Mouse (Mus musculus) right cerebral cortex, adult 2 months (tissue): ENCODE data around the gene Pacsin3.
A peak's percentile ranks its signal among the peaks of the same experiment; 100 is the strongest.
"Not testable (repeated sequence)": the region's sequence is repeated elsewhere in the genome, so short reads cannot be mapped to it uniquely, and the experiment has no call there.

Experiments used
- DNase-seq, 2 experiments: peaks; one replicate each; pipeline ENCODE4 v3.0.0; 2021 to 2022; ENCODE audit warnings: low spot score in 2 of 2

The Pacsin3 gene

DNA sequence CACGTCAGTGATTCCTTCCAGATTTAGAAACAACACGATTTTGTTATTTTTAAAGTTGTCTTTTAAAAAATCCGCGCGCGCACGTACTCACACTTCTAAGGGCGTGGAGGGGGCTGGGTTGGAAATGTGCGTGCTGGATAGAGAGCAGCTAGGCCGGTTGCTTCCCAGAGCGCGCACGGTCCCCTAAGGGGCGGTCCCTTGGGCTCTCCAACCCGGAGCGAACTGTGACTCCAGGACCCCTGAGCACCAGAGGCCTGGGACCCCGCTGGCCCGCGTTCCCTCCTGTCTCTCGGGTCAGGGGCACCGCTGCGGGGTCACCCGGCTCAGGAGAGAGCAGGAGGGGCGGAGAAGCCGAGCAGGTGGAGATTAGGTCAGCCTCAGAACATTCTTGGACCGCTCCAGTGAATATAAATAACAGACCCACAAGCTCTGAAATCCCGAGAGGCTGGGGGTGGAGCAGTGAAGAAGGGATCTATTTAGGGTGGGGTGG, at the start of gene Pacsin3:
Pacsin3 (plus strand) TSS at position 294 of the 490 bp plus-strand sequence.
- DNase-seq, result peak; percentile 46 to 53

GRCm38 (mm10) chr2:91206254-91206775, 49.4 kb upstream of the Pacsin3 start:
- no peak for DNase-seq

DNA sequence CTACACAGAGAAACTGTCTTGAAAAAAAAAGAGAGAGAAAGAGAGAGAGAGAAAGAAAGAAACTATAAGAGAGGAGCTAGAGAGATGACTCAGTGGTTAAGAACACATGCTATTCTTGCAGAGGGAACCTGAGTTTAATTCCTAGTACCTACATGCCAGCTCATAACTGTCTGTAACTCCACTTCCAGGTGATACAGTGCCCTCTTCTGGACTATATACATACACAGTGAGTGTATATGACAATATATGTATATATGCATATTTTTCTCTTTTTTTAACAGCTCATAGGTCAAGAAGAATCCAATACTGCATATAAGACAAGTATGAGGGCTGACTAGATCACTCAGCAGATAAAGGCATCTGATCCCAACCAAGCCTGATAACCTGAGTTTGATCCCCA, 42.4 kb upstream of the Pacsin3 start:
- DNase-seq, result no peak

- no peak for DNase-seq
These were observed 38.7 kb upstream of the Pacsin3 start for GRCm38 (mm10) chr2:91217032-91217431.

DNA sequence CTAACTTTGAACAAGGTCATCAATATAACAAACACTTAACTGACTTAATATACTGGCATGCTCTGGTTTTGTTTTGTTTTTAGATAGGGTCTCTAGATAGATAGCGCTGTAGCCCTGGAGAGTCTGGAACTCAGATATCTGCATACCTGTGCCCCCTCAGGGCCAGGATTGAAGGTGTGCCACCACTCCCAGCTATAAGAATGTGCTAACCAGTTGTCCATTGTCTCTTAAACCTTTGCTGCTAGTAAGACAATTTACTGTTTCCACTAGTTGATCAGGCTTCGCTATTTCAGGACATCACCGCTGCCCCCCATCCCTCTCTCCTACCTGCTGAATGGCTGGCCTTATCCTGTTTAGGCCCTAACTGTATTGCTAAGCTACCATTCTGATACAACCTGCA, 35.3 kb upstream of the Pacsin3 start:
- DNase-seq, result no peak

GRCm38 (mm10) chr2:91223614-91224013, 32.1 kb upstream of the Pacsin3 start:
- DNase-seq, result no peak

DNA sequence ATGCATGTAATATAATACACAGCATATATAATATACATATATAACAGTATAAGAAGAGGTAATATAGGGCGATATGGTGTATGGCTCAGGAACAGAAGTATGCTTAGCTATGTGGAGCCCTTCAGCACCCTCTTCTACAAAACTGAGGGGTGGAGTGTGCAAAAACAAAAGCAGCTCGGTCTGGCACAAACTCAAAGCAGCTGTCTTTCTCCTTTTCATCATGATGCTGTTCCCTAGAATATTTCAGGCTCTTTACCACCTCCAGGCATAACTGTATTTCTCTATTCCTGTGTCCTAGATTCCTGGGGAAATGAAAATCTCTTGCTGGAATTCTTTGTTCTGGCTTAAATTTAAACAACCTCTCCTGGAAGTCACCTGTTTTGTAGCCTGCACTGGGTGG, 26.0 kb upstream of the Pacsin3 start:
- peak; percentile 47 to 52 for DNase-seq

GRCm38 (mm10) chr2:91236601-91237510, 18.9 kb upstream of the Pacsin3 start, which contains the start of gene Ddb2:
Ddb2 (minus strand) TSS chr2:91236982.
- DNase-seq, result peak; percentile 80 to 84

- DNase-seq, result not testable (repeated sequence)
These were observed 18.2 kb upstream of the Pacsin3 start for GRCm38 (mm10) chr2:91237511-91238080.

DNA sequence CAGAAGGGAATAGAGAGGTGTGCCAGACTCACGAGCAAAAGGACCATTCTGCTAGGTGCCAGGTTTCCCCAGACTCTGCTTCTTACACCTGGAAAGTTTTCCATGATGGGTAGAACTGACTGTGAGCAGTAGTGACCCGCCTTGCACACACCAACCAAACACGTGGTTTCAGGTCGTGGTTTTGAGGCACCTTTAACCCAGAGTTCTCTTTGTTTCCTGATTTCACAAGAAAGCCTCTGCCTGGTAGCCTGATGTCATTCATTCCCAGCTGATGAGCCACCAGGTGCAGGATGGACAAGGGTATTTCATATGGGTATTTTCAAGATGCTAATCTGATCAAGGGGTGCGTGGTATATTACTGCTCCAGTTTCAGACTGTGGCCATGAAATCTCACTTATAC, 13.2 kb upstream of the Pacsin3 start:
- DNase-seq, result no peak

DNA sequence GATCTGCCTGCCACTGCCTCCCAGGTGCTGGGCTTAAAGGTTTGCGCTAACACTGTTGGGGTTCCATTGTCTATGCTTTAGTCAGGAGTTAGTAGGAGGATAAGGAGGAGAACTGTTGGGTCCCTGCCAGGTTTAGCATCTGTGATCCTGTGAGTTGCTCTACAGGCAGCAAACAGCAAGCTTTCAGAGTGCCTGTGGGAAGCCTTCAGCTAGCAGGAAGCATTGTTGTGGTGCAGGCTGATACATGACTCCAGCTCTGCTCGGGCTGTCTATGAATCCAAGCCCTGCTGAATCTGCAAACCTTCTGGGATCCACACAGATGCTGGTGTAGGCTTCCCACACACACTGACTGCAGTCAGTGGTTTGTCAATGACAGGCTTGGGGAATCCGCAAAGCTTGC, 12.3 kb upstream of the Pacsin3 start:
- peak; percentile 80 to 83 for DNase-seq

DNA sequence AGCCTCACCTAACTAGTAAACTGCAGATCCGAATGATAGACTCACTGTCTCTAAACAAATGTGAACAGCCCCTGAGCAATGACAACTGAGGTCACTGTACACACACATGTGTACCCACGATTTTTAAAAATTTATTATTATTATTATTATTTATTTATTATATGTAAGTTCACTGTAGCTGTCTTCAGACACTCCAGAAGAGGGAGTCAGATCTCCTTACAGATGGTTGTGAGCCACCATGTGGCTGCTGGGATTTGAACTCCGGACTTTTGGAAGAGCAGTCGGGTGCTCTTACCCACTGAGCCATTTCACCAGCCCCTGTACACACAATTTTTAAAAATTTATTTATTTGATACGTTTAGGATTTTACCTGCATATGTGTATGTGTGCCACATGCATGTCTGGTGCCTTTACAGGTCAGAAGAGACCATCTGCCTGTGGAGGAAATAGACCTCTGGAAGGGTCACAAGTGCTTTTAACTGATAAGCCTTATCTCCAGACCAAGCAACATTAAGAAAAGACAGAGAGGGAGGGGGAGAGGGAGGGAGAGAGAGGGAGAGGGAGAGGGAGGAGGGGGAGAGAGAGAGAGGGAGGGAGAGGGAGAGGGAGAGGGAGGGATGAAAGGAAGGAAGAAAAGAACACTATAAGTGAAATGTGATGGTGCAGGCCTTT, 11.1 kb upstream of the Pacsin3 start:
- DNase-seq, result no peak

DNA sequence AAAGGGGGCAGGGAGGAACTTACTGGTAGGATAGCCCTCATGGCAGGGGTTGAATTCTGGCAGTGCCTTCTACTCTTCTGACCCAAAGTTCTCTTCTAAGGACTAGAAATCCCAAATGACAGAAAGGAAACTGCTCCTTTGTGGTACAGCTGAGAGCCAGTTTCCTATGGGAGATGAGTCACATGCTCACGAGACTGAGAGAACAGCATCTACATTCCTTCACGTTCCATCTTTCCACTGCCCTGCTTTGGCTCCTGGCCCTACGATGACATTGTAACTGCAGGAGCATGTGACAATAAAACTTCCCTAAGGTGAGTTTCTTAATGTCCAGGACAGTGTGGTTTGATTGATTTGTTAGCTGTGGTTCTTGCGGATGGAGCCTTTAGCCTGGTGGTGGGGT, 7.4 kb upstream of the Pacsin3 start:
- DNase-seq, result no peak

DNA sequence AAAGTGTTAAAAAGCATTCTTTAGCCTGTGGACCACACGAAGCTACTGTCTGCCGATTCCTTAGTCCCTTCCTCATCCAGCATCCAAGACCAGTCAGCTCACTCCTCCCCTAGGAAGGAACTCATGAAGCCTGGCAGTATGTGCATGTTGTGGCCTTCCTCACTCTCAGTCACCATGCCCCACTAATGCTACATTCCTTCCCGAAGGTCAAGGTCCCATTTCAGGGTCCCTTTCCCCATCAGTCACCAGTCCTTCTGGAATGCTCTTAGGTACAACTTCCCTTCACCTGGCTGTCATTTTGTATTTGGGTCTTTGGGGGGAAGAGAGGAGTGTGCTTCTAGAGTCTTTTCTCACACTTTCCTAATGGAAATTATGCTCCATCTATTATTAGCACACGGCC, 3.8 kb upstream of the Pacsin3 start:
- no peak for DNase-seq

DNA sequence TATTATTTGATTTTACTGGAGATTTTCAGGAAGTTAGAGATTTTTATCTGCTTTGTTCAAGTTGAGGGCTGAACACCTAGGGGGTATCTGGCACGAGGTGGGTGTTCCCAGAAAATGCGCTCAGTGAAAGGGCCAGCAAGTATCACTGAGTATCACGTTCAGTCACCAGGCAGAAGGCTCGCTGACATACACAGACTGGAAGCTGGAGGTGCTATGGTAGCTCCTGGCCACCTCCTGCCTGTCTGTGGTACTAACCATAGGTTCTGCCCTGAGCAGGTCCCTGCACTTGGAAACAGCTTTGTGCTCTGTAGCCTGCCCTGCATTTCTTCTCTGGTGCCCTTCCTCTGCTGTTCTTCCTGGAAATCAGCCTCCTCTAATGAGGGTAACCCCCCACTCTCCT, 3.2 kb upstream of the Pacsin3 start:
- no peak for DNase-seq

GRCm38 (mm10) chr2:91254725-91255380, 901 bp upstream of the Pacsin3 start:
- DNase-seq, result no peak

DNA sequence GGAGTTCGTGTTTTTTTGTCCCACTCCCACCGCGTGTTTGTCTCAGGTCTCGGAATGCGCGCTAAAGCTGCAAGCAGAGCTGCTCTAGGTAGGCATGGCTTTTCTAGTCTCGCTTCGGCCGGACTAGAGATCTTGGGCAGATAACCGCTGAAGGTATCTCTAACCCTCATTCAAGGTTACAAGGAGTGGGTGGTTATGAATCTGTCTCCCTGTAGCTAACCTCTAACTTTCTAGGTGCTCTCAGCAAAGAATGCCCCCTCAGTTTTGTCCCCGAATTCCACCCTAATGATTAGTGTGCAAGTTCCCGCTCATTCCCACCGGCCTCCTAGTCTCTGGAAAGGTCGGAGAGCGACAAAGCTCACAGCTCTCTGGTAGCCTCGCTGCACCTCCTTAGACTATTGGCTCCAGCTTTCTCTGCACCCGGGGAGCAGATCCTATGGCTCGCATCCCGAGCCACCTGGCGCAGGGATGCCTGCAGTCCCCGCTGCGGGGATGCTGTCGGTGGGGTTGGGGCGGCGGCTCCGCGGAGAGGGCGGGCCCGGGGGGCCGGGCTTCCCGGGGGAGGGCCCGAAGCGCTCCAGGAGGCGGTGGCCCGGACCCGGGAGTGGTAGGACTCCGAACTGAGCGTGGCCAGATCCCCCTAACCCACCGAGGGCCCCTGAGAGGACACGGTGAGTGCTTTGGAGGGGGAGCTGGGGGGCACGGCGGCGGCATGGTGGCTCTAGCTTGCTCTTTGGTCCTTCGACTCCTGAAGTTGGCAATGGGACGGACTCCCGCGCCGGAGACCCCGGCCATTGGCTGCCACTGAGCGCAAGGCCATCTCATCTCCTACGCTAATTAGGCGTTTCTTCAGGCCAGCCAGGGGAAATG, 737 bp downstream of the Pacsin3 start:
- DNase-seq, result peak; percentile 56 to 68

DNA sequence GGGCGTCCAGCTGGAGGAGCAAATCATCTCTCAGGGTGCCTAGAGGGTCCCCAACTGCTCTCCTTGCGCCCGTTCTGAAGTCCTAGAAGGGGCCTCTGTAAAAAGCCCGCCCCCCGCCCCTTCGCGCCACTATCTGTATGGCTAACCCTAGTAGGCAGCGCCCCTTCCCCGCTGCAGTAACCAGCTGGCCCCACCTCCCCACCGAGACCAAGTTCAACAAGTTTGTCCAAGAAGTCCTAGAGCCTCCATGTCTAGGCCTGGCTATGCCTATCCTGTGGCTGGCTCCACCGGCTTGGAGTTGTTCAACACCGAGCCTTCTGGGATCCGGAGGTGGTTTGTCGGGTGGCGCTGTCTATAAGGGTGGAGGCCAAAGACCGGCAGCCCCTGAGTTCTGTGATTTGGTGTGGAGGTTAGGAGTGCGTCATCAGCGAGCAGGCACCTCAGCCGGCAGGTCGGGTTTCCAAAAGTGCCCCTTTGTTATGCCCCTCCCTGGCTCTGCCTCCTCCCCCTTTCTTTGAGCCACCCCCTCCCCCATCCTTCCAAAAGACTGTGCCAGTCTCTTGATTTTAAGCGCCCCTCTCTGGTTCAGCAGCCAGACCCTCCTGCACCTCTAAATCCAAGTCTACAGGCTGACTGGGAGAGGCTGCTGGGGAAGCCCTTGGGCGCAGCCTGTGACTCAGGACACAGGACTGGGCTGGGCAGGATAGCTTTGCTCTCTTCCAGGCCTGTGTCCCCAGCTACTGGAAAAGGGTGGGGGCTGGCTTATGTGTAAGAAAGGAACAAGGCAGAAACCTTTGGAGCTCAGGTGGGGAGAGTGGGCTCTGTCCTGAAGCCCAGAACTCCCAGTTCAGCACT, 1.6 kb downstream of the Pacsin3 start:
- no peak for DNase-seq

DNA sequence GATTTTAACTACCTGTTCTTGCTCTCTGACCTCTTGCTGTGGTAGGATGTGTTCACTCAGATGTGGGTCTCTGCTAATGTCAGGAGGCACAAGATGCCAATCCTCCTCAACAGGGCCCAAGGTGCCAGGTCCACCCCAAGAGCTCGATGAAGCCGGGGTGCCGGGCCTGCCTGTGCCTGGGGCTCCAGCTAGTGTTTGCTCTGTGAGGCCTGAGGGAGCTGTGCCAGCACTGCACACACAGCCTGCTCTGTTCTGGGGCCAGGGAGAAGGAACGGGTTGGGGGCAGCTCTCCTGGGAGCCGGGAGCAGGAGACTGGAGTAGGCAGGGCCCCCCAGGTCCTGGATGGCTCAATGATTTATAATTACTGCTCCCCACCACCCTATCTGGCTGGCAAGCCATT, 2.3 kb downstream of the Pacsin3 start:
- DNase-seq, result peak in 1 of 2 experiments; percentile 52

GRCm38 (mm10) chr2:91258830-91259229, 3.1 kb downstream of the Pacsin3 start:
- no peak for DNase-seq
